Mouse (Mus musculus) MEL (cell line): ENCODE measurements around the gene Tnfrsf8.
A peak's percentile ranks its signal among the peaks of the same experiment; 100 is the strongest.

Experiments
- CTCF ChIP-seq, 3 experiments: IDR thresholded peaks in 2 of 3; conservative IDR thresholded peaks in 1 of 3; 2 replicates each; pipeline ENCODE4 v1.5.1; 2011 to 2012; ENCODE audit warnings: low read length in 3 of 3, low read depth in 2 of 3, mild to moderate bottlenecking in 2 of 3, improper control_type of control experiment in 1 of 3, inconsistent platforms in 1 of 3, mixed read lengths in 1 of 3, moderate library complexity in 1 of 3; ENCODE audit not compliant: control insufficient read depth in 1 of 3, insufficient read depth in 1 of 3, poor library complexity in 1 of 3, severe bottlenecking in 1 of 3
- EP300 ChIP-seq, 2 experiments: IDR thresholded peaks; 2 replicates each; pipeline ENCODE4 v1.6.1; 2011; ENCODE audit warnings: improper control_type of control experiment in 2 of 2, low read length in 2 of 2, low read depth in 1 of 2, mild to moderate bottlenecking in 1 of 2
- ETS1 ChIP-seq: IDR thresholded peaks from 2 replicates; pipeline ENCODE4 v1.6.1; 2012; ENCODE audit warnings: low read depth, mild to moderate bottlenecking, inconsistent platforms, low read length, improper control_type of control experiment, moderate library complexity
- GABPA ChIP-seq: IDR thresholded peaks from 2 replicates; pipeline ENCODE4 v1.6.1; 2012; ENCODE audit warnings: low read depth, mild to moderate bottlenecking, inconsistent platforms, low read length, improper control_type of control experiment, moderate library complexity
- KAT2A ChIP-seq: conservative IDR thresholded peaks from 2 replicates; pipeline ENCODE4 v1.6.1; 2012; ENCODE audit warnings: low read depth, low read length, improper control_type of control experiment, inconsistent platforms
- MAFK ChIP-seq: IDR thresholded peaks from 2 replicates; pipeline ENCODE4 v1.6.1; 2011; ENCODE audit warnings: low read depth, mild to moderate bottlenecking, low read length, improper control_type of control experiment, borderline replicate concordance
- MYB ChIP-seq: IDR thresholded peaks from 2 replicates; pipeline ENCODE4 v1.6.1; 2011; ENCODE audit warnings: mild to moderate bottlenecking, low read depth, low read length, improper control_type of control experiment
- NRF1 ChIP-seq: IDR thresholded peaks from 2 replicates; pipeline ENCODE4 v1.6.1; 2014; ENCODE audit warnings: low read depth, mild to moderate bottlenecking, inconsistent platforms, low read length, improper control_type of control experiment, moderate library complexity; ENCODE audit not compliant: poor library complexity, insufficient read depth, severe bottlenecking
- POLR2A ChIP-seq, 2 experiments: IDR thresholded peaks; 2 replicates each; pipeline ENCODE4 v1.6.1; 2011 to 2012; ENCODE audit warnings: low read length in 2 of 2, mild to moderate bottlenecking in 2 of 2, control low read depth in 1 of 2, improper control_type of control experiment in 1 of 2, low read depth in 1 of 2, moderate library complexity in 1 of 2; ENCODE audit not compliant: control insufficient read depth in 1 of 2, insufficient read depth in 1 of 2, poor library complexity in 1 of 2
- POLR2AphosphoS2 ChIP-seq: IDR thresholded peaks from 2 replicates; pipeline ENCODE4 v1.6.1; 2011; ENCODE audit warnings: low read length, improper control_type of control experiment
- USF2 ChIP-seq, 2 experiments: IDR thresholded peaks; 2 replicates each; pipeline ENCODE4 v1.6.1; 2011 to 2012; ENCODE audit warnings: improper control_type of control experiment in 2 of 2, low read length in 2 of 2, borderline replicate concordance in 1 of 2, inconsistent platforms in 1 of 2, low read depth in 1 of 2, mild to moderate bottlenecking in 1 of 2; ENCODE audit not compliant: insufficient read depth in 1 of 2
- ZC3H11A ChIP-seq: IDR thresholded peaks from 2 replicates; pipeline ENCODE4 v1.6.1; 2012; ENCODE audit warnings: low read depth, mild to moderate bottlenecking, inconsistent platforms, low read length, improper control_type of control experiment

- TF ChIP-seq POLR2AphosphoS2 (no peak), POLR2A (IDR thresholded peaks at IDR 0.05; ENCODE audit: control insufficient read depth in 1 of 2, insufficient read depth in 1 of 2, low read depth in 1 of 2, low read length in 2 of 2, poor library complexity in 1 of 2) (no peak), ZC3H11A (no peak), EP300 (IDR thresholded peaks at IDR 0.05; ENCODE audit: low read depth in 1 of 2, low read length in 2 of 2) (peak in 1 of 2 experiments; percentile 74; a peak in 3 of 4 replicates), CTCF (IDR thresholded peaks at IDR 0.05 in 2 of 3, conservative IDR thresholded peaks at IDR 0.05 in 1 of 3; ENCODE audit: control insufficient read depth in 1 of 3, insufficient read depth in 1 of 3, low read depth in 2 of 3, low read length in 3 of 3, poor library complexity in 1 of 3, severe bottlenecking in 1 of 3) (peak in 2 of 3 experiments; percentile 12 to 22; a peak in 3 of 6 replicates), USF2 (IDR thresholded peaks at IDR 0.05; ENCODE audit: borderline replicate concordance in 1 of 2, insufficient read depth in 1 of 2, low read depth in 1 of 2, low read length in 2 of 2) (no peak), ETS1 (peak; percentile 52), KAT2A (no peak), MAFK (no peak), GABPA (no peak), NRF1 (no peak), MYB (peak; percentile 77)
These were observed 2.4 kb downstream of the Tnfrsf8 start for GRCm38 (mm10) chr4:145312530-145312929.
